Mouse (Mus musculus) liver, embryonic 12.5 days (tissue): Measurements from ENCODE around the gene Celf5. TPM values are rescaled to one million over a fixed set of nuclear protein-coding genes. Genes with fewer than 3 reads are reported as not detected.

Experiments
- ATAC-seq: fragments of 200-750 bp; cut with Nextera tagmentation; 2 replicates; pipeline ENCODE4 v1.8.0; 2017; ENCODE audit warnings: moderate number of reproducible peaks, mild to moderate bottlenecking, moderate library complexity
- H3K27ac ChIP-seq: fragments of 300-500 bp; sonication (generic); 2 replicates; pipeline ENCODE4 v1.5.1; 2016; ENCODE audit warnings: mild to moderate bottlenecking
- H3K27me3 ChIP-seq: fragments of 300-500 bp; sonication (generic); replicated peaks from 2 replicates; pipeline ENCODE4 v1.6.1; 2016; ENCODE audit warnings: mild to moderate bottlenecking, moderate library complexity
- H3K36me3 ChIP-seq: fragments of 300-500 bp; sonication (generic); 2 replicates; pipeline ENCODE4 v1.6.1; 2016; ENCODE audit warnings: mild to moderate bottlenecking, moderate library complexity
- H3K4me1 ChIP-seq: fragments of 300-500 bp; sonication (generic); 2 replicates; pipeline ENCODE4 v1.6.1; 2016
- H3K4me2 ChIP-seq: fragments of 300-500 bp; sonication (generic); 2 replicates; pipeline ENCODE4 v1.6.1; 2016; ENCODE audit warnings: mild to moderate bottlenecking, moderate library complexity
- H3K4me3 ChIP-seq: fragments of 300-500 bp; sonication (generic); 2 replicates; pipeline ENCODE4 v1.5.1; 2016; ENCODE audit warnings: mild to moderate bottlenecking, moderate library complexity
- H3K9ac ChIP-seq: fragments of 300-500 bp; sonication (generic); 2 replicates; pipeline ENCODE4 v1.6.1; 2016; ENCODE audit warnings: mild to moderate bottlenecking, moderate library complexity
- H3K9me3 ChIP-seq: fragments of 300-500 bp; sonication (generic); replicated peaks from 2 replicates; pipeline ENCODE4 v1.6.1; 2016; ENCODE audit warnings: mild to moderate bottlenecking, moderate library complexity
- WGBS: fragments of 180-500 bp; shearing (Covaris S2); methylation state at CpG from one replicate; pipeline ENCODE4 v1.1.7; 2016; ENCODE audit not compliant: insufficient replicate concordance; 5-methylcytosine and 5-hydroxymethylcytosine counted together
- microRNA-seq: library from miRNA; unstranded; fragments of <30 nt; microRNA quantifications from one replicate; pipeline ENCODE4, GENCODE M21; 2017
- polyA plus RNA-seq: library from polyadenylated mRNA; unstranded; fragments of >200 nt; fragmentation: Nextera tagmentation; extraction: Ambion mirVana; gene quantifications from 2 replicates; pipeline ENCODE4 v1.2.1, GENCODE M21; 2016

The Celf5 gene
- polyA plus RNA-seq, 1 experiment from 2014 or later: 0.05 TPM

GRCm38 (mm10) chr10:81413310-81414261 is 68.9 kb downstream of the Celf5 start:
- Histone ChIP-seq H3K27ac (peak overlapping the region; percentile 36), H3K36me3 (no peaks in the 10 kb centered on the region), H3K9ac (no peak overlapping the region), H3K27me3 (peaks cover 29% of the 10 kb centered on the region), H3K4me3 (no peak overlapping the region), H3K4me1 (peaks cover 91% of the 10 kb centered on the region), H3K9me3 (no peaks in the 10 kb centered on the region), H3K4me2 (peak overlapping the region; percentile 40)
- WGBS: 25% methylated on average over 26 of the region's 26 CpGs
- ATAC-seq: 0 out of 2 replicates have a peak, but pooled peaks have one; percentile 13

GRCm38 (mm10) chr10:81412586-81413309 is 69.8 kb downstream of the Celf5 start:
- Histone ChIP-seq H3K27ac (peak overlapping the region; percentile 52), H3K9ac (no peak overlapping the region), H3K27me3 (peaks cover 29% of the 10 kb centered on the region), H3K36me3 (no peaks in the 10 kb centered on the region), H3K4me1 (peaks cover 91% of the 10 kb centered on the region), H3K9me3 (no peaks in the 10 kb centered on the region), H3K4me2 (no peak overlapping the region), H3K4me3 (no peak overlapping the region)
- 59% methylated on average over 16 of the region's 16 CpGs for WGBS
- ATAC-seq: no peak

GRCm38 (mm10) chr10:81411471-81412400 is 70.8 kb downstream of the Celf5 start:
- 64% methylated on average over 18 of the region's 18 CpGs for WGBS
- no peak for ATAC-seq
- Histone ChIP-seq H3K4me2 (0 out of 2 replicates have a peak overlapping the region, but pooled peaks have one; percentile 50), H3K4me1 (peaks cover 91% of the 10 kb centered on the region), H3K4me3 (no peak overlapping the region), H3K27me3 (peaks cover 29% of the 10 kb centered on the region), H3K27ac (peak overlapping the region; percentile 52), H3K9me3 (no peaks in the 10 kb centered on the region), H3K36me3 (0 out of 2 replicates have a peak, but pooled peaks cover 4% of the 10 kb centered on the region), H3K9ac (no peak overlapping the region)

GRCm38 (mm10) chr10:81410981-81411380 is 71.5 kb downstream of the Celf5 start:
- peaks cover 94% of the 10 kb centered on the region for H3K4me1 ChIP-seq
- H3K4me3 ChIP-seq: no peak overlapping the region
- H3K36me3 ChIP-seq: 0 out of 2 replicates have a peak, but pooled peaks cover 6% of the 10 kb centered on the region
- ATAC-seq: no peak
- no peak overlapping the region for H3K9ac ChIP-seq
- H3K27me3 ChIP-seq: peaks cover 35% of the 10 kb centered on the region
- H3K9me3 ChIP-seq: no peaks in the 10 kb centered on the region
- H3K27ac ChIP-seq: peak overlapping the region; percentile 52
- H3K4me2 ChIP-seq: peak overlapping the region; percentile 50
- WGBS: 73% methylated on average over 9 of the region's 9 CpGs

GRCm38 (mm10) chr10:81410350-81410749 is 72.2 kb downstream of the Celf5 start:
- H3K27me3 ChIP-seq: peaks cover 41% of the 10 kb centered on the region
- no peak overlapping the region; the same call in 1 of the 2 replicates for H3K4me3 ChIP-seq
- peaks cover 94% of the 10 kb centered on the region for H3K4me1 ChIP-seq
- no peaks in the 10 kb centered on the region for H3K9me3 ChIP-seq
- H3K36me3 ChIP-seq: 0 out of 2 replicates have a peak, but pooled peaks cover 12% of the 10 kb centered on the region
- WGBS: 27% methylated on average over 4 of the region's 4 CpGs
- H3K9ac ChIP-seq: 0 out of 2 replicates have a peak overlapping the region, but pooled peaks have one; percentile 8
- peak overlapping the region; percentile 50 for H3K4me2 ChIP-seq
- H3K27ac ChIP-seq: peak overlapping the region; percentile 52; the same call in 1 of the 2 replicates
- no peak for ATAC-seq

GRCm38 (mm10) chr10:81409330-81409729 is 73.2 kb downstream of the Celf5 start:
- 0 out of 2 replicates have a peak overlapping the region, but pooled peaks have one; percentile 8 for H3K9ac ChIP-seq
- 11% methylated on average over 8 of the region's 8 CpGs for WGBS
- H3K27ac ChIP-seq: peak overlapping the region; percentile 42
- no peak for ATAC-seq
- peaks cover 94% of the 10 kb centered on the region for H3K4me1 ChIP-seq
- no peaks in the 10 kb centered on the region for H3K9me3 ChIP-seq
- peaks cover 17% of the 10 kb centered on the region; the same call in 1 of the 2 replicates for H3K36me3 ChIP-seq
- H3K4me2 ChIP-seq: peak overlapping the region; percentile 50
- no peak overlapping the region for H3K4me3 ChIP-seq
- H3K27me3 ChIP-seq: peaks cover 50% of the 10 kb centered on the region

Small RNA genes lying within 50 kb of the gene (microRNA-seq; reads per million reads assigned to microRNA genes)
- not detected for gene Gm25595
- not detected for gene Mir1191b

Other genes with a start within 250 kb of the Celf5 start
- 1.1 and 1.2 TPM in 2 replicates for gene Zfr2, start 249.6 kb downstream of the Celf5 start, polyA plus RNA-seq
- gene Matk, start 229.8 kb downstream of the Celf5 start, polyA plus RNA-seq: 2.0 and 2.2 TPM in 2 replicates
- 152 and 156 TPM in 2 replicates for gene Mrpl54, start 215.8 kb downstream of the Celf5 start, polyA plus RNA-seq
- 27.3 and 30.4 TPM in 2 replicates for gene Apba3, start 215.7 kb downstream of the Celf5 start, polyA plus RNA-seq
- 1.1 and 1.3 TPM in 2 replicates for gene Tjp3, start 191.1 kb downstream of the Celf5 start, polyA plus RNA-seq
- gene Pip5k1c, start 189.7 kb downstream of the Celf5 start, polyA plus RNA-seq: 27.8 and 29.0 TPM in 2 replicates
- gene Cactin, start 161.6 kb downstream of the Celf5 start, polyA plus RNA-seq: 52.9 and 55.1 TPM in 2 replicates
- 6.7 and 7.0 TPM in 2 replicates for gene Tbxa2r, start 154.0 kb downstream of the Celf5 start, polyA plus RNA-seq
- 0.04 TPM in 1 of 2 replicates, not detected in the other for gene Gipc3, start 139.4 kb downstream of the Celf5 start, polyA plus RNA-seq
- gene Hmg20b, start 132.2 kb downstream of the Celf5 start, polyA plus RNA-seq: 39.9 and 47.1 TPM in 2 replicates
- gene Mfsd12, start 125.2 kb downstream of the Celf5 start, polyA plus RNA-seq: 20.8 and 21.0 TPM in 2 replicates
- gene 4930404N11Rik, start 116.9 kb downstream of the Celf5 start, polyA plus RNA-seq: 1.4 TPM in 2 replicates
- gene Fzr1, start 104.2 kb downstream of the Celf5 start, polyA plus RNA-seq: 93.8 and 100 TPM in 2 replicates
- gene Dohh, start 98.3 kb downstream of the Celf5 start, polyA plus RNA-seq: 70.0 and 74.5 TPM in 2 replicates
- 0.68 and 1.2 TPM in 2 replicates for gene Gm48551, start 98.2 kb downstream of the Celf5 start, polyA plus RNA-seq
- gene Gm48552, start 93.7 kb downstream of the Celf5 start, polyA plus RNA-seq: 0.71 and 0.98 TPM in 2 replicates
- 1.8 TPM in 2 replicates for gene Smim24, start 89.7 kb downstream of the Celf5 start, polyA plus RNA-seq
- gene Nfic, start 27.1 kb downstream of the Celf5 start, polyA plus RNA-seq: 10.1 and 10.2 TPM in 2 replicates
- gene Ncln, start 13.7 kb upstream of the Celf5 start, polyA plus RNA-seq: 59.9 and 62.7 TPM in 2 replicates
- 3.1 and 3.3 TPM in 2 replicates for gene S1pr4, start 17.4 kb upstream of the Celf5 start, polyA plus RNA-seq
- 7.0 and 7.3 TPM in 2 replicates for gene Gna15, start 41.5 kb upstream of the Celf5 start, polyA plus RNA-seq
- 27.7 and 28.3 TPM in 2 replicates for gene Gna11, start 62.5 kb upstream of the Celf5 start, polyA plus RNA-seq
- gene Aes, start 76.8 kb upstream of the Celf5 start, polyA plus RNA-seq: 263 and 270 TPM in 2 replicates
- 4.8 and 5.1 TPM in 2 replicates for gene Tle2, start 91.9 kb upstream of the Celf5 start, polyA plus RNA-seq
- gene Tle6, start 118.4 kb upstream of the Celf5 start, polyA plus RNA-seq: 8.1 and 12.1 TPM in 2 replicates
- gene BC025920, start 123.6 kb upstream of the Celf5 start, polyA plus RNA-seq: 0.46 and 0.78 TPM in 2 replicates
- gene Sirt6, start 145.1 kb upstream of the Celf5 start, polyA plus RNA-seq: 12.7 and 14.7 TPM in 2 replicates
- 3.8 and 4.5 TPM in 2 replicates for gene Ankrd24, start 145.8 kb upstream of the Celf5 start, polyA plus RNA-seq
- gene Gm10778, start 166.3 kb upstream of the Celf5 start, polyA plus RNA-seq: 2.3 and 2.5 TPM in 2 replicates
- 4.4 and 6.4 TPM in 2 replicates for gene Zfp433, start 222.1 kb upstream of the Celf5 start, polyA plus RNA-seq